Mouse (Mus musculus) brain, embryonic 14.5 days (tissue): ENCODE measurements around the gene Slc8b1.

ENCODE experiments used
- CTCF ChIP-seq: fragments of 200-500 bp; IDR thresholded peaks from 2 replicates; pipeline ENCODE4 v1.5.1; 2012; ENCODE audit warnings: inconsistent platforms, mild to moderate bottlenecking, moderate library complexity, borderline replicate concordance; ENCODE audit not compliant: insufficient read depth, insufficient read length; ENCODE audit errors: extremely low read depth
- POLR2A ChIP-seq: fragments of 200-500 bp; IDR thresholded peaks from 2 replicates; pipeline ENCODE4 v1.6.1; 2012; ENCODE audit warnings: mild to moderate bottlenecking, inconsistent platforms, borderline replicate concordance; ENCODE audit not compliant: poor library complexity, insufficient read depth, insufficient read length, severe bottlenecking; ENCODE audit errors: extremely low read depth

- TF ChIP-seq POLR2A (no peak), CTCF (no peak)
Observed at GRCm38 (mm10) chr5:120574469-120575063, 63.6 kb downstream of the Slc8b1 start.
